Mouse (Mus musculus) left cerebral cortex, adult 2 months (tissue): ENCODE measurements at regions not wholly inside any gene's neighbourhood (a gene's known extent, or its start where the extent isn't known, plus 50 kb on each side); places are given as distances from the start of the nearest gene placed in this dataset.

Experiments
- DNase-seq, 2 experiments: peaks; one replicate each; pipeline ENCODE4 v3.0.0; 2021 to 2022; ENCODE audit warnings: low spot score in 2 of 2, mixed read lengths in 1 of 2; ENCODE audit errors: extremely low spot score in 1 of 2
- H3K27ac ChIP-seq: fragments of 200-600 bp; 2 replicates; pipeline ENCODE4 v1.8.1; 2022
- H3K4me3 ChIP-seq: fragments of 200-600 bp; 2 replicates; pipeline ENCODE4 v1.8.1; 2022
- CTCF ChIP-seq: fragments of 200-600 bp; IDR thresholded peaks from 2 replicates; pipeline ENCODE4 v1.8.1; 2022; ENCODE audit warnings: antibody characterized with exemption, mild to moderate bottlenecking, moderate library complexity
- intact Hi-C: fragments of 180-260 bp; cut with DNase I; formaldehyde crosslinking; loops from one replicate; pipeline ENCODE4 v1.15.1; 2025

- peak in 1 of 2 experiments; percentile 15 for DNase-seq
- intact Hi-C loops, result no loop called here
- no peak for TF ChIP-seq CTCF
- Histone ChIP-seq H3K4me3 (no peak overlapping the region), H3K27ac (no peak overlapping the region)
Observed at GRCm38 (mm10) chr9:101807249-101807648, 54.4 kb upstream of the 9630041A04Rik start.

DNA sequence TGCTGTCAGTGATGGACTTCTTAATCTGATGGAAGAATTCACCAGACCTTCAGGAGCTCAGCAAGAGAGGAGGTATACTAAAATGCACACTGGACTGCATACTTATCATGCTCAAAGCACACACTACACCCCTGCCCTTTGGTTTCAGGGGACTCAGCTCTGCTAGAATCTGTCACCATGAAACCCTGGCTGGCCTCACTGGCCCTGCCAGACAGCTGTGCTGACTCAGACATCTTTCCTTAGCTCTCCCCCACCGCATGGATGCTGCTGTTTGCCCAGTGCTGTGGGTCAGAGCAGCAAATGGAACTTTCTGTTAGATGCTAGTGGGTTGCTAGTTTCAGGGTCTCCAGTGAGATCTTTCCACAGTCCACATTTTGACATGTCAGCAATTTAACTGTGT is 64.9 kb upstream of the 9630041A04Rik start:
- intact Hi-C loops, result no loop called here
- TF ChIP-seq CTCF, result no peak
- no peak overlapping the region for H3K27ac ChIP-seq
- H3K4me3 ChIP-seq, result no peak overlapping the region
- no peak for DNase-seq

DNA sequence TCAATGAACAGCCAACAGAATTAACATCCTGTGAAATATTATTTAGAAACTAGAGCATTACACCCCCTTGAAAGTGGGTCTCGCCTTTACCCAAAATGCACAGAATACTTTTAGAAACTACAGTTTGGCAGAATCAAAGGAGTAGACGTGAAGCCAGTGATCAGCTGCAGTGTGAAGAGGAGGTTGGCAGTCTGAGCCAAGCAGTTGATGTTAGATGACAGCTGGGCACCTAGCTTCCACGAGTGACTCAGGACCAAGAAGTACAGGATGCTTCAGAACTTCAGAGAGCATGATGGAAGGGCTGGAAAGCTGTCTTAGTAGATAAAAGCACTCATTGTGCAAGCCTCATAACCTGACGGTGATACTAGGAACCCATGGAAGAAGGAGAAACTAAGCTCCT is 65.6 kb upstream of the 9630041A04Rik start:
- DNase-seq, result no peak
- Histone ChIP-seq H3K4me3 (no peak overlapping the region), H3K27ac (no peak overlapping the region)
- TF ChIP-seq CTCF, result no peak
- intact Hi-C loops, result no loop called here

DNA sequence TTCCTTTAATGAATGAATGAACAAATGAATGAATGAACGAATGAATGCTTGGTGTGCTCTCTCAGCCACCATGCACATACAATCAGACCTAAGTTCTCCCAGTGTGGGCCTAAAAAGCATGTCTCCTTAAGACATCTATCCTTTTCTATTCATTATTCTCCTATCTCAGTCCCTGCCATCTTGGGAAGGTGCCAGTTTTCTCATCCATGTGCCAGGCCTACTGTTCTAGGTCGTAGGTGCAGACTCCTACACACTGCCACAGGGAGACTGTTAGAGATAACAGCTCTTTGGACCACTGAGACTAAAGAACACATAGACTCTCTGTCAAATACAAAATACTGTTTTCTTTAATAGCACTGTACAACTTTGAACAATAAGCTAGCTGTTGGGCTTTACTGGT is 66.2 kb upstream of the 9630041A04Rik start:
- Histone ChIP-seq H3K4me3 (no peak overlapping the region), H3K27ac (no peak overlapping the region)
- no peak for TF ChIP-seq CTCF
- intact Hi-C loops, result no loop called here
- DNase-seq, result no peak

GRCm38 (mm10) chr9:101790936-101791335 is 70.7 kb upstream of the 9630041A04Rik start:
- H3K27ac ChIP-seq, result no peak overlapping the region
- no peak for DNase-seq

GRCm38 (mm10) chr9:101740949-101741605 is 120.6 kb upstream of the 9630041A04Rik start:
- Histone ChIP-seq H3K27ac (no peak overlapping the region), H3K4me3 (no peak overlapping the region)
- intact Hi-C loops, result no loop called here
- TF ChIP-seq CTCF, result no peak
- no peak for DNase-seq

More at GRCm38 (mm10) chr9:101790936-101791335, 70.7 kb upstream of the 9630041A04Rik start:
- intact Hi-C loops, result no loop called here
- H3K4me3 ChIP-seq, result no peak overlapping the region
- no peak for TF ChIP-seq CTCF

DNA sequence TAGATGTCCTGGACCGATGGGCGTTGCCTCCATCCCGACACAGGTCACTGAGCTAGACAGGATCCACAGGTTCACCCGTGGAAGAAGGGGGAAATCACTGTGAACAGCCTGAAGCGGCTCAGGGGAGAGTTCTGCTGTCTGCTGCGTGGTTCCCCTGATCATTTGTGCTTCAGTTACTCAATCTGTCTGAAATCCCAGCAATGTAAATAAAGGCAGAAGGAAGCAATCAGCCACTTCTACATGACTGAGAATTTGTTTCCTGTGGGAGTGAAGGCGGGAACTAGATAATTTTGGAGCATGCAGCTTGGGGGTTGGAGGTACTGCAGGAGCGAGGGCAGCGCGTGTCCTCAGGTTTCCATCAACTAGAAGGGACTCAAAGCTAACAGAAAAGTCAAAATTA is 122.3 kb upstream of the 9630041A04Rik start:
- TF ChIP-seq CTCF, result no peak
- H3K27ac ChIP-seq, result no peak overlapping the region
- no peak for DNase-seq
- no peak overlapping the region for H3K4me3 ChIP-seq
- intact Hi-C loops, result no loop called here

GRCm38 (mm10) chr9:101734271-101734670 is 127.4 kb upstream of the 9630041A04Rik start:
- intact Hi-C loops, result no loop called here

DNA sequence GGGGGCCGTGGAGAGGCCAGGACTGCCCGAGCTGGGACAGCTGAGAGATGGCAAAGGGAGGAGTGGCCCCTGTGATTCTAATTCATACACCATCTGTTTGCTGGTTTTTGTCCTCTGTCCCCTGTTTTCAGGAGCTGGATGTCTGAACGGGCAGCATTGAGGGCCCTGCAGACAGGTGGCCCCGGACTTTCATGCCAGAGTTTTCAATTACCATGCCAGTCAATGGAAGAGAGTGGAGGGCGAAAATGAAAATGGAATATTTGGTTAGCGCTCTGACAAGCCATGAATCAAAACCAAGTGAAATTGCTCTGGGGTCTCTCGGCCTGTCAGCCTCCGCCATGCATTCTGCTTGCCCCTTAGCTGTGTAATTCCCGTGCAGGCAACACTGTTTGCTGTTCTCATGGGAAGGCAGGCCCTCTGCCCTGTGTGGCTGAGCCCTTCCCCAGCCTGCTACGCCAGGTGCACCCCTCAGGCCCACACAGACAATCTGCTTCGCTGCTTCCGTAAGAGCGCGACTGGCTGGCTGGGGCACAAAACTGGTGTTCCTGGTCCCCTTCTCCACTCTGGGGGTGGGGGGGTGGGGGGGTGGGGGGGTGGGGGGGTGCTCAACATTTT is 127.9 kb upstream of the 9630041A04Rik start:
- intact Hi-C loops, result no loop called here
- DNase-seq, result no peak
- no peak for TF ChIP-seq CTCF
- no peak overlapping the region for H3K27ac ChIP-seq
- no peak overlapping the region for H3K4me3 ChIP-seq

More at GRCm38 (mm10) chr9:101734271-101734670, 127.4 kb upstream of the 9630041A04Rik start:
- Histone ChIP-seq H3K4me3 (no peak overlapping the region), H3K27ac (no peak overlapping the region)
- no peak for TF ChIP-seq CTCF
- no peak for DNase-seq

GRCm38 (mm10) chr9:101730136-101730535 is 131.5 kb upstream of the 9630041A04Rik start:
- intact Hi-C loops, result no loop called here
- DNase-seq, result no peak
- no peak overlapping the region for H3K4me3 ChIP-seq
- no peak for TF ChIP-seq CTCF
- H3K27ac ChIP-seq, result no peak overlapping the region

GRCm38 (mm10) chr9:101717911-101718310 is 143.7 kb upstream of the 9630041A04Rik start:
- no peak for TF ChIP-seq CTCF
- intact Hi-C loops, result no loop called here
- no peak overlapping the region for H3K27ac ChIP-seq
- H3K4me3 ChIP-seq, result no peak overlapping the region
- DNase-seq, result no peak

- TF ChIP-seq CTCF, result no peak
- Histone ChIP-seq H3K4me3 (no peak overlapping the region), H3K27ac (no peak overlapping the region)
- DNase-seq, result no peak
- intact Hi-C loops, result no loop called here
Observed at GRCm38 (mm10) chr9:101716326-101716725, 145.3 kb upstream of the 9630041A04Rik start.

DNA sequence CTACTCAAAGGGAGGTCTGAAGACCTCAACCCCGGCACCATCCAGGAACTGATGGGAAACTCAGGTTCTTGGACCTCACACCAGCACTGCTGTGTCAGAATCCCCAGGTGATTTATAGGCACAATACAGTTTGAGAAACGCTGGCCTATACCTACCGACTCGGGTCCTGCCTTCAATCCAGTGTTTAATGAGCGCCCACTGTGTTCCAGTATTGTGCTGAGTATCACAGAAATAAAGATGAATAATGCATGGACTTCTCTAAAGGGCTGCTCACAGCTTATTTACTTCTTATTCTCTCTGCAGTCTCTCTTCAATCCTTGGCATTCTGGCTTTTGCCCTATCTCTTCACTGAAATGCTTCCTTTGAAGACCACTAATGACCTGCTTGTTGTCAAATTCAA is 146.8 kb upstream of the 9630041A04Rik start:
- intact Hi-C loops, result no loop called here
- H3K4me3 ChIP-seq, result no peak overlapping the region
- no peak overlapping the region for H3K27ac ChIP-seq
- no peak for TF ChIP-seq CTCF
- DNase-seq, result no peak
